Mouse (Mus musculus): Measurements from ENCODE around the gene Gm49368. TPM values are rescaled to one million over a fixed set of nuclear protein-coding genes. Genes with fewer than 3 reads are reported as not detected.
"Not testable (repeated sequence)": the region's sequence is repeated elsewhere in the genome, so short reads cannot be mapped to it uniquely, and the experiment has no call there.

Gene Gm49368
- polyA plus RNA-seq, 1 experiment from 2014 or later, result not detected

- Histone ChIP-seq H3K27me3 (ENCODE audit: insufficient read depth, low read length) (no peaks in the 10 kb centered on the region), H3K36me3 (ENCODE audit: insufficient read depth, low read length) (no peaks in the 10 kb centered on the region), H3K4me2 (ENCODE audit: low read length) (no peak overlapping the region), H3K27ac (no peak overlapping the region), H3K9me3 (replicated peaks; ENCODE audit: low read length) (no peaks in the 10 kb centered on the region), H3K4me1 (replicated peaks; ENCODE audit: insufficient read depth, low read length) (no peaks in the 10 kb centered on the region), H3K4me3 (replicated peaks; ENCODE audit: low read depth, low read length) (no peak overlapping the region), H3K9ac (ENCODE audit: low read depth, low read length) (no peak overlapping the region)
- no peak for ATAC-seq (replicated peaks; ENCODE audit: low FRiP score, low read depth)
- no peak for TF ChIP-seq CTCF (IDR thresholded peaks at IDR 0.05; ENCODE audit: low read depth)
- 89% methylated on average over 4 of the region's 4 CpGs for WGBS
- no peak for DNase-seq (ENCODE audit: low spot score)
Measured at GRCm38 (mm10) chr7:128033616-128034015, 28.9 kb upstream of the Gm49368 start.

GRCm38 (mm10) chr7:128042161-128042820 is 20.2 kb upstream of the Gm49368 start:
- H3K36me3 ChIP-seq (ENCODE audit: insufficient read depth, low read length); H3K9ac ChIP-seq (ENCODE audit: low read depth, low read length); DNase-seq (ENCODE audit: low spot score); H3K27ac ChIP-seq; H3K4me1 ChIP-seq (replicated peaks; ENCODE audit: insufficient read depth, low read length); H3K4me2 ChIP-seq (ENCODE audit: low read length); ATAC-seq (replicated peaks; ENCODE audit: low FRiP score, low read depth); H3K27me3 ChIP-seq (ENCODE audit: insufficient read depth, low read length); H3K4me3 ChIP-seq (replicated peaks; ENCODE audit: low read depth, low read length); H3K9me3 ChIP-seq (replicated peaks; ENCODE audit: low read length): not testable (repeated sequence)
- 75% methylated on average over 14 of the region's 15 CpGs for WGBS

GRCm38 (mm10) chr7:128044142-128044785 is 18.2 kb upstream of the Gm49368 start:
- Histone ChIP-seq H3K36me3 (ENCODE audit: insufficient read depth, low read length) (no peaks in the 10 kb centered on the region), H3K27ac (no peak overlapping the region), H3K4me2 (ENCODE audit: low read length) (no peak overlapping the region), H3K27me3 (ENCODE audit: insufficient read depth, low read length) (no peaks in the 10 kb centered on the region), H3K4me3 (replicated peaks; ENCODE audit: low read depth, low read length) (no peak overlapping the region), H3K9me3 (replicated peaks; ENCODE audit: low read length) (no peaks in the 10 kb centered on the region), H3K4me1 (replicated peaks; ENCODE audit: insufficient read depth, low read length) (no peaks in the 10 kb centered on the region), H3K9ac (ENCODE audit: low read depth, low read length) (no peak overlapping the region)
- no peak for DNase-seq (ENCODE audit: low spot score)
- no peak for ATAC-seq (replicated peaks; ENCODE audit: low FRiP score, low read depth)
- WGBS, result 60% methylated on average over 4 of the region's 4 CpGs
- no peak for TF ChIP-seq CTCF (IDR thresholded peaks at IDR 0.05; ENCODE audit: low read depth)

GRCm38 (mm10) chr7:128045640-128046039 is 16.8 kb upstream of the Gm49368 start:
- H3K9me3 ChIP-seq (replicated peaks; ENCODE audit: low read length), result no peaks in the 10 kb centered on the region
- H3K9ac ChIP-seq (ENCODE audit: low read depth, low read length), result no peak overlapping the region
- H3K4me1 ChIP-seq (replicated peaks; ENCODE audit: insufficient read depth, low read length), result no peaks in the 10 kb centered on the region
- no peak overlapping the region for H3K4me3 ChIP-seq (replicated peaks; ENCODE audit: low read depth, low read length)
- no peaks in the 10 kb centered on the region for H3K36me3 ChIP-seq (ENCODE audit: insufficient read depth, low read length)
- no peak for DNase-seq (ENCODE audit: low spot score)
- no peak overlapping the region for H3K27ac ChIP-seq
- WGBS, result 74% methylated on average over 2 of the region's 2 CpGs
- H3K27me3 ChIP-seq (ENCODE audit: insufficient read depth, low read length), result no peaks in the 10 kb centered on the region
- ATAC-seq (replicated peaks; ENCODE audit: low FRiP score, low read depth), result no peak
- TF ChIP-seq CTCF (IDR thresholded peaks at IDR 0.05; ENCODE audit: low read depth), result no peak
- H3K4me2 ChIP-seq (ENCODE audit: low read length), result no peak overlapping the region

GRCm38 (mm10) chr7:128048819-128049218 is 13.7 kb upstream of the Gm49368 start:
- no peaks in the 10 kb centered on the region for H3K4me1 ChIP-seq (replicated peaks; ENCODE audit: insufficient read depth, low read length)
- H3K4me2 ChIP-seq (ENCODE audit: low read length), result no peak overlapping the region
- H3K4me3 ChIP-seq (replicated peaks; ENCODE audit: low read depth, low read length), result no peak overlapping the region
- DNase-seq (ENCODE audit: low spot score), result no peak
- no peak for ATAC-seq (replicated peaks; ENCODE audit: low FRiP score, low read depth)
- WGBS, result 87% methylated on average over 4 of the region's 4 CpGs
- no peak overlapping the region for H3K27ac ChIP-seq
- no peak overlapping the region for H3K9ac ChIP-seq (ENCODE audit: low read depth, low read length)
- no peaks in the 10 kb centered on the region for H3K27me3 ChIP-seq (ENCODE audit: insufficient read depth, low read length)
- no peaks in the 10 kb centered on the region for H3K36me3 ChIP-seq (ENCODE audit: insufficient read depth, low read length)
- no peak for TF ChIP-seq CTCF (IDR thresholded peaks at IDR 0.05; ENCODE audit: low read depth)
- H3K9me3 ChIP-seq (replicated peaks; ENCODE audit: low read length), result no peaks in the 10 kb centered on the region

- no peaks in the 10 kb centered on the region for H3K9me3 ChIP-seq (replicated peaks; ENCODE audit: low read length)
- no peaks in the 10 kb centered on the region for H3K27me3 ChIP-seq (ENCODE audit: insufficient read depth, low read length)
- ATAC-seq (replicated peaks; ENCODE audit: low FRiP score, low read depth) (no peak), DNase-seq (ENCODE audit: low spot score) (no peak)
- WGBS, result 93% methylated on average over 2 of the region's 2 CpGs
- no peak for TF ChIP-seq CTCF (IDR thresholded peaks at IDR 0.05; ENCODE audit: low read depth)
- no peak overlapping the region for H3K27ac ChIP-seq
- H3K9ac ChIP-seq (ENCODE audit: low read depth, low read length), result no peak overlapping the region
- H3K36me3 ChIP-seq (ENCODE audit: insufficient read depth, low read length), result no peaks in the 10 kb centered on the region
- H3K4me1 ChIP-seq (replicated peaks; ENCODE audit: insufficient read depth, low read length), result no peaks in the 10 kb centered on the region
- no peak overlapping the region for H3K4me3 ChIP-seq (replicated peaks; ENCODE audit: low read depth, low read length)
- no peak overlapping the region for H3K4me2 ChIP-seq (ENCODE audit: low read length)
Measured at GRCm38 (mm10) chr7:128049254-128049653, 13.2 kb upstream of the Gm49368 start.

Measured in kidney, postnatal 0 days (tissue).